Mouse (Mus musculus) lung, postnatal 0 days (tissue): Measurements from ENCODE around the gene Ythdf1.

Source experiments
- CTCF ChIP-seq: IDR thresholded peaks from 2 replicates; pipeline ENCODE4 v1.5.1; 2016; ENCODE audit warnings: antibody characterized with exemption, mild to moderate bottlenecking
- EP300 ChIP-seq: IDR thresholded peaks from 2 replicates; pipeline ENCODE4 v1.6.1; 2016; ENCODE audit warnings: antibody characterized with exemption, mild to moderate bottlenecking, control low read depth

DNA sequence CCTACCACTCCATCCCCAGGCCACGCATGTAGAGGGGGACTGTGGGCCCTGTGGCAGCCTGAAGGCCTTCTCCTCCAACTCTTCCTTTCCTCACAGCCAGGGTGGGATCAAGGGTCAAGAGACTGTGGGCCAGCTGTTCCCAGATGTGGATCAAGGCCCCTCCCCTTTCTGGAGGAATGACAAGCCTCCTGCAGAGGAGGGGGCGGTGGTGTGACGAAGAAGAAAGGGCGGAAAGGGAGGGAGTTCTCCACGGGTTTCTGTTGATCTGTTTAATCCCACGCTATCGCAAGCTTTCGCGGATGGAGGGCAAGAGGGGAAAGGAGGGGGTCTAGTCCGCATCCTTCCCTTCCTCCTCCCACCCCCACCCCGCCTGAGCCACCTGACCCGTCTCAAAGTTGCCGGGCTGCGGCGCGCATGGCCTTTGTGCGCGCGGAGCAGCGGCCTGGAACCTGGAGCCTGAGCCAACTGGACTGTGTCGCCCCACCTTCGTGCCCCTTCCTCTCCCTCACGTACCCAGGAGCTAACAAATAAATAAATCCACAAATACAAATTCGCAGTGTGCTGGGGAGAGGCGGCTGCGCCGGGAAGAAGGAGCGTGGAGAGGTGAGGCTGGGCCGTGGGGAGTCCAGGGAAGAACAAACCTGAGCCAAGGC is 30.2 kb downstream of the Ythdf1 start:
- TF ChIP-seq EP300 (no peak), CTCF (no peak)
